Mouse (Mus musculus) ES-E14 (cell line): ENCODE results near the gene Ewsr1. TPM values are rescaled to one million over a fixed set of nuclear protein-coding genes. Genes with fewer than 3 reads are reported as not detected.

Source experiments
- DNase-seq: peaks from one replicate; pipeline ENCODE4 v3.0.0-alpha.2; 2013; ENCODE audit warnings: low read depth, low spot score
- H3K27ac ChIP-seq: 2 replicates; pipeline ENCODE4 v1.5.1; 2012; ENCODE audit warnings: low read depth, mild to moderate bottlenecking, low read length, moderate library complexity, mixed read lengths; ENCODE audit not compliant: poor library complexity, insufficient read depth, severe bottlenecking
- H3K36me3 ChIP-seq: 2 replicates; pipeline ENCODE4 v1.6.1; 2012; ENCODE audit warnings: mild to moderate bottlenecking, low read length, moderate library complexity, mixed read lengths; ENCODE audit not compliant: control insufficient read depth, poor library complexity, insufficient read depth, severe bottlenecking
- H3K4me1 ChIP-seq, 2 experiments: fragments of 150-350 bp in 1 of 2; sonication (generic) in 1 of 2; 2 replicates each; pipeline ENCODE4 v1.6.1; 2012; ENCODE audit warnings: low read length in 2 of 2, mild to moderate bottlenecking in 1 of 2, mixed read lengths in 1 of 2; ENCODE audit not compliant: control insufficient read depth in 2 of 2, insufficient read depth in 2 of 2, poor library complexity in 1 of 2
- H3K4me3 ChIP-seq, 2 experiments: fragments of 150-350 bp in 1 of 2; sonication (generic) in 1 of 2; 2 replicates each; pipeline ENCODE4 v1.5.1; 2012; ENCODE audit warnings: low read length in 2 of 2, low read depth in 1 of 2, mild to moderate bottlenecking in 1 of 2, mixed read lengths in 1 of 2; ENCODE audit not compliant: insufficient read depth in 1 of 2, poor library complexity in 1 of 2, severe bottlenecking in 1 of 2
- H3K9ac ChIP-seq: 2 replicates; pipeline ENCODE4 v1.6.1; 2012; ENCODE audit warnings: low read depth, mild to moderate bottlenecking, low read length, mixed read lengths; ENCODE audit not compliant: poor library complexity, insufficient read depth, severe bottlenecking
- H3K9me3 ChIP-seq: fragments of 150-350 bp; sonication (generic); 2 replicates; pipeline ENCODE4 v1.6.1; 2012; ENCODE audit warnings: low read depth, mild to moderate bottlenecking, low read length; ENCODE audit not compliant: control insufficient read depth, insufficient read depth
- CHD2 ChIP-seq: IDR thresholded peaks from 2 replicates; pipeline ENCODE4 v1.6.1; 2014; ENCODE audit warnings: mild to moderate bottlenecking, low read depth, low read length, inconsistent platforms
- HCFC1 ChIP-seq: IDR thresholded peaks from 2 replicates; pipeline ENCODE4 v1.6.1; 2012; ENCODE audit warnings: low read length, inconsistent platforms, borderline replicate concordance; ENCODE audit not compliant: insufficient read depth
- MAFK ChIP-seq: IDR thresholded peaks from 2 replicates; pipeline ENCODE4 v1.6.1; 2014; ENCODE audit warnings: mild to moderate bottlenecking, low read depth, low read length, inconsistent platforms; ENCODE audit not compliant: insufficient read depth
- ZC3H11A ChIP-seq: IDR thresholded peaks from 2 replicates; pipeline ENCODE4 v1.6.1; 2012; ENCODE audit warnings: low read depth, mild to moderate bottlenecking, inconsistent platforms, low read length, borderline replicate concordance
- ZNF384 ChIP-seq: IDR thresholded peaks from 2 replicates; pipeline ENCODE4 v1.6.1; 2012; ENCODE audit warnings: low read depth, low read length, inconsistent platforms
- in situ Hi-C, 2 experiments: fragments of 600-800 bp; cut with MboI; formaldehyde crosslinking; loops; one replicate each; pipeline ENCODE4 v1.15.1; 2025; ENCODE audit warnings: low sequenced_read_pairs in 2 of 2, inconsistent platforms in 1 of 2; ENCODE audit not compliant: unreplicated experiment in 2 of 2
- total RNA-seq: library from RNA; depleted of rRNA; stranded (reverse); fragments of 300-350 nt; gene quantifications from 2 replicates; pipeline ENCODE4 v1.2.3, GENCODE M21; 2012

Gene Ewsr1
- total RNA-seq, 1 experiment: 396 TPM

GRCm38 (mm10) chr11:5061413-5062139 is 37.5 kb downstream of the Ewsr1 start:
- H3K9me3 ChIP-seq: no peaks in the 10 kb centered on the region
- in situ Hi-C loops: no loop called here
- peak overlapping the region; percentile 51 to 54; a peak in 3 of 4 replicates for H3K4me3 ChIP-seq
- peak; percentile 93 for DNase-seq
- peak overlapping the region; percentile 3; the same call in 1 of the 2 replicates for H3K27ac ChIP-seq
- TF ChIP-seq CHD2 (no peak), MAFK (no peak), ZC3H11A (no peak), HCFC1 (no peak), ZNF384 (no peak)
- H3K36me3 ChIP-seq: peaks cover 16% of the 10 kb centered on the region; the same call in 1 of the 2 replicates
- peaks cover 10 to 44% of the 10 kb centered on the region in 2 experiments for H3K4me1 ChIP-seq
- peak overlapping the region; percentile 71 for H3K9ac ChIP-seq

DNA sequence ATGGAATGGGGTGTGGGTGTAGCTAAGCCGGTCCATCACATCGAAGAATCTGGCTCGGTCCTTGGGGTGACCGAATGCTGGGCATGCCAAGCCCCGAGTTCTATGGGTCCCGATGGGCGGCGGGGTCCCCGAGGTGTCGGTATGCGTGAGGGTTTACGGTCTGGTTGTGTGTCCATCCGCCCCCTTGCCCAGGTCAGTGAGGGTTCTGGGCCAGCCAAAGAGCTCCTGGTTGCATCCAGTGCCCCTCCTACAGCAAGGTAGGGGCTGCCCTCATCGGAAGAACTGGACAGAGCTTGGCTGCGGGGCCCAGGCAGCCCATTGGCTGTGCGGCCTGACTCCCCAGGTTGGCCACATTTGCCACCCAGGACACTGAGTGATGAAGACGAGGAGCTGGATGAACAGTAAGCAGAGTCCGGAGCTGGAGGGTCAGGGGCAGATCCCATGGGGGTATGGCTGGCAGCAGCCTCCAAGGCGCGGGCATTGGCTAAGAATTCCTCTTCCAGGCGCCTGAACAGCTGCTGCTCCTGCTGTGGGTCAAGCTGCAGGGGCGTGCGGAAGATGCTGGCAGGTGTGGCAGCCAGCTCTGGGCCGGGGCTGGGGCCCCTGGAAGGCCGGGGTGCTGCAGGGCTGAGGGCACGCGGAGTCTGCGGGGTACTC is 38.2 kb downstream of the Ewsr1 start:
- in situ Hi-C loops: no loop called here
- Histone ChIP-seq H3K9ac (peak overlapping the region; percentile 71), H3K4me1 (peaks cover 10 to 47% of the 10 kb centered on the region in 2 experiments), H3K4me3 (peak overlapping the region; percentile 51 to 54; a peak in 3 of 4 replicates), H3K9me3 (no peaks in the 10 kb centered on the region), H3K36me3 (peaks cover 16% of the 10 kb centered on the region; the same call in 1 of the 2 replicates), H3K27ac (no peak overlapping the region)
- TF ChIP-seq MAFK: no peak
- TF ChIP-seq ZC3H11A: no peak
- TF ChIP-seq CHD2: no peak
- no peak for TF ChIP-seq HCFC1
- no peak for TF ChIP-seq ZNF384
- DNase-seq: no peak

DNA sequence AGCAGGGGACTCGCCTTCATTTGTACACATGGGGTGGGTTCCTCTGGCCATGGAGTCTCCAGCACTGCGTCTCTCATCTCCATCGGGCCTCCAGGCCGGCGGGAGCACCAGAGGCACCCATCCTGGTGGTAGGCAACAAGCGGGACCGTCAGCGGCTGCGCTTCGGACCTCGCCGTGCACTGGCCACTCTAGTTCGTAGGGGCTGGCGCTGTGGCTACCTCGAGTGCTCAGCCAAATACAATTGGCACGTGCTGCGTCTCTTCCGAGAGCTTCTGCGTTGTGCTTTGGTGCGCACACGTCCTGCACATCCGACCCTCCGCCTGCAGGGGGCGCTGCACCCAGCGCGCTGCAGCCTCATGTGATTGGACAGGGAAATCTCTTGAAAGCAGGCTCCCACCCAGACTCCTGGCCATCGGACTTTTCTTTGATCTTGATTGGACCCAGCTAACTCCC is 39.3 kb downstream of the Ewsr1 start:
- Histone ChIP-seq H3K9me3 (no peaks in the 10 kb centered on the region), H3K9ac (no peak overlapping the region; the same call in 1 of the 2 replicates), H3K4me3 (no peak overlapping the region), H3K4me1 (peaks cover 10 to 54% of the 10 kb centered on the region in 2 experiments), H3K27ac (no peak overlapping the region), H3K36me3 (peaks cover 16% of the 10 kb centered on the region; the same call in 1 of the 2 replicates)
- DNase-seq: peak; percentile 67
- TF ChIP-seq MAFK (no peak), HCFC1 (no peak), ZC3H11A (no peak), CHD2 (no peak), ZNF384 (no peak)
- in situ Hi-C loops: no loop called here

- TF ChIP-seq MAFK (no peak), ZNF384 (no peak), HCFC1 (no peak), CHD2 (no peak), ZC3H11A (no peak)
- DNase-seq: no peak
- H3K27ac ChIP-seq: no peak overlapping the region
- peaks cover 16% of the 10 kb centered on the region; the same call in 1 of the 2 replicates for H3K36me3 ChIP-seq
- no peaks in the 10 kb centered on the region for H3K9me3 ChIP-seq
- H3K4me3 ChIP-seq: no peak overlapping the region
- in situ Hi-C loops: no loop called here
- peaks cover 10 to 54% of the 10 kb centered on the region in 2 experiments for H3K4me1 ChIP-seq
- no peak overlapping the region for H3K9ac ChIP-seq
These were observed 39.8 kb downstream of the Ewsr1 start for GRCm38 (mm10) chr11:5059230-5059629.
